Mouse (Mus musculus) G1E (cell line): ENCODE results near the gene Gnaq.

Experiments used
- CTCF ChIP-seq: IDR thresholded peaks from 2 replicates; pipeline ENCODE4 v1.5.1; 2012; ENCODE audit warnings: low read depth, low read length, inconsistent platforms, mixed read lengths
- GATA1 ChIP-seq: IDR thresholded peaks from 2 replicates; pipeline ENCODE4 v1.6.1; 2012; ENCODE audit warnings: borderline replicate concordance, low read length, inconsistent platforms, mixed read lengths
- POLR2AphosphoS5 ChIP-seq: IDR thresholded peaks from 2 replicates; pipeline ENCODE4 v1.6.1; 2012; ENCODE audit warnings: low read depth, low read length, inconsistent platforms; ENCODE audit not compliant: insufficient replicate concordance
- TAL1 ChIP-seq: conservative IDR thresholded peaks from 2 replicates; pipeline ENCODE4 v1.6.1; 2012; ENCODE audit warnings: low read depth, low read length, inconsistent platforms, mixed read lengths

GRCm38 (mm10) chr19:16384094-16384493 lies 251.5 kb downstream of the Gnaq start:
- TF ChIP-seq CTCF (no peak), GATA1 (no peak), POLR2AphosphoS5 (no peak), TAL1 (no peak)
